Mouse (Mus musculus): Measurements from ENCODE around the gene Sphk2.
A peak's percentile ranks its signal among the peaks of the same experiment; 100 is the strongest.

DNA sequence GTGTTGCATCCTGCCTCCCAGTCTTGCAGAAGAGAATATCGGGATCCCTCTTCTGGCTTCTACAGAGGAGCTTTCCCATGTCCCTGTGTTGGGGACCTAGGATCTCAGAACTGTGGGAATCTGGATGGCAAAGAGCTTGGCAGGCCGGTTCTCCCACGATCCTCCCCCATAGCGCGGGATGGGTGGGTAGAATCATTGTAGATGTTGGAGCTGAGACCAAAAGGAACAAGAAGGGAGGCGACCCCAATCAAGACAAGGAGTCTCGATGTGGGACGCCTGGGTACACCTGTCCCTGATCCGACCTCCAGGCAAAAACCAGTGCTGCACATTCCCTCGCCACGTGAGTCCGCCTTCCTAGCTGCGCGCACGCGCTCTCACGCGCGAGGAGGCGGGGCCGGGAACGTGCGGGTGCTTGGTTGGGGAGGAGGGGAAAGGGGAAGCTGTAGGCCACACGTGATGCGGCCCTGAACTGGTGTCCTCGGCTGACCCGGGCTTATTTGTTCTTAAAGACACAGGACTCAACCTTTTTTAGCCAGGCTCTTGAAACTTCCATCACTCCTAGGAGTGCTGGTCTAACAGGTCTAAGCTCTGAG is 10.3 kb downstream of the Sphk2 start:
- TF ChIP-seq CTCF (IDR thresholded peaks at IDR 0.05; ENCODE audit: low read depth, low read length) (no peak), POLR2A (IDR thresholded peaks at IDR 0.05; ENCODE audit: borderline replicate concordance, low read depth, low read length) (0 out of 2 replicates have a peak, but pooled peaks have one; percentile 44)

Data from bone marrow macrophage, adult 2 months (primary cell).